Mouse (Mus musculus) liver, postnatal 0 days (tissue): ENCODE measurements around the gene Mpl.

Experiments used
- CTCF ChIP-seq: sonication (generic); IDR thresholded peaks from 2 replicates; pipeline ENCODE4 v1.5.1; 2016; ENCODE audit warnings: antibody characterized with exemption, low read depth
- EP300 ChIP-seq: IDR thresholded peaks from 2 replicates; pipeline ENCODE4 v1.6.1; 2016; ENCODE audit warnings: antibody characterized with exemption, low read depth, mild to moderate bottlenecking

DNA sequence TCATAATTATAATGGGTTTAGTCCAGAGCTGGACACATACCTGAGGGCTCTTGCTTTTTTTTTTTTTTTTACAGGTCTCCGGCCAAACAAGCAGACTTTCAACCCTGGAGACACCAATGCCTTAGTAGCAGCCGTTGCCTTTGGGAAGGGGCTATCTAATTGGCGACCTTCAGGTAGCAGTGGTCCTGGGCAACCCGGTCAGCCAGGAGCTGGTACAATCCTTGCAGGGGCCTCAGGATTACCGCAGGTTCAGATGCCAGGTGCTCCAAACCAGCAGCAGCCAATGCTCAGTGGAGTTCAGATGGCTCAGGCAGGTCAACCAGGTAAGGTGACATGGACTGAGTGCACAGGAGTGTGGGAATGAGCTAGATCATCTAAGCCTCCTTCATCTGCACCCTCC, 43.8 kb downstream of the Mpl start:
- TF ChIP-seq EP300, result no peak
- no peak for TF ChIP-seq CTCF
